Mouse (Mus musculus): ENCODE results near the gene Mfrp. TPM values are rescaled to one million over a fixed set of nuclear protein-coding genes. Genes with fewer than 3 reads are reported as not detected.

Gene Mfrp
- polyA plus RNA-seq, 1 experiment from 2014 or later = not detected

DNA sequence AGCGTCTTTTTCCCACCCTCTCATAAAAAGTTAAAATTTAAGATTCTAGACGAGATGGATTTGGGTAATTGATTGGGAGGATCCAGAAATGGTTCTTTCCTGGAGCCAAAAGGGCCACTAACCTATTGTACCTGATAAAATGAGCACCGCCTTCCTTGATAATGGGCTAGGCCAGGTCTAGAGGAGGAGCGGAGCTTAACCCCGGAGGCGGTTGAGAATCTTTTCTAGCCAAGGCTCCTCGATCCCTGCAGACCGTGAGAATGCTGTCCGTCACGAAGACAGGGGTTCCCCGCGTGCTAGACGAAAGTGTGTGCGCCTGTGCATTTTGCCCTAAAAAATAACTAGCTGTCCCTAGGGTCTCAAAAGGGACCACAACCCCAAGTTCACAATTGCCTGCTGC, 17.3 kb upstream of the Mfrp start:
- 3% methylated on average over 13 of the region's 14 CpGs for WGBS (ENCODE audit: missing documents)
- no peaks in the 10 kb centered on the region for H3K79me2 ChIP-seq (ENCODE audit: inconsistent target)
- H3K4me3 ChIP-seq (ENCODE audit: inconsistent target) = peak overlapping the region; percentile 19; the same call in 1 of the 2 replicates
- no peak overlapping the region for H3K27ac ChIP-seq
- no peaks in the 10 kb centered on the region for H3K36me3 ChIP-seq (ENCODE audit: inconsistent target)

GRCm38 (mm10) chr9:44084659-44085229, 16.8 kb upstream of the Mfrp start:
- H3K27ac ChIP-seq = no peak overlapping the region
- no peaks in the 10 kb centered on the region for H3K36me3 ChIP-seq (ENCODE audit: inconsistent target)
- WGBS (ENCODE audit: missing documents) = 1% methylated on average over 51 of the region's 62 CpGs
- peak overlapping the region; percentile 19 for H3K4me3 ChIP-seq (ENCODE audit: inconsistent target)
- H3K79me2 ChIP-seq (ENCODE audit: inconsistent target) = no peaks in the 10 kb centered on the region

GRCm38 (mm10) chr9:44085276-44085675, 16.3 kb upstream of the Mfrp start:
- WGBS (ENCODE audit: missing documents) = 22% methylated on average over 10 of the region's 10 CpGs
- H3K36me3 ChIP-seq (ENCODE audit: inconsistent target) = no peaks in the 10 kb centered on the region
- H3K27ac ChIP-seq = no peak overlapping the region
- no peaks in the 10 kb centered on the region for H3K79me2 ChIP-seq (ENCODE audit: inconsistent target)
- peak overlapping the region; percentile 6; the same call in 1 of the 2 replicates for H3K4me3 ChIP-seq (ENCODE audit: inconsistent target)

- Histone ChIP-seq H3K4me3 (ENCODE audit: inconsistent target) (no peak overlapping the region), H3K36me3 (ENCODE audit: inconsistent target) (no peaks in the 10 kb centered on the region)
These were observed 15.5 kb upstream of the Mfrp start for GRCm38 (mm10) chr9:44085741-44086665.

GRCm38 (mm10) chr9:44086960-44087359, 14.6 kb upstream of the Mfrp start:
- H3K36me3 ChIP-seq (ENCODE audit: inconsistent target) = peaks cover 2% of the 10 kb centered on the region; the same call in 1 of the 2 replicates
- 94% methylated on average over 10 of the region's 10 CpGs for WGBS (ENCODE audit: missing documents)
- H3K27ac ChIP-seq = no peak overlapping the region
- H3K79me2 ChIP-seq (ENCODE audit: inconsistent target) = no peaks in the 10 kb centered on the region
- no peak overlapping the region for H3K4me3 ChIP-seq (ENCODE audit: inconsistent target)

More at GRCm38 (mm10) chr9:44085741-44086665, 15.5 kb upstream of the Mfrp start:
- WGBS (ENCODE audit: missing documents) = 94% methylated on average over 15 of the region's 15 CpGs
- Histone ChIP-seq H3K27ac (no peak overlapping the region), H3K79me2 (ENCODE audit: inconsistent target) (no peaks in the 10 kb centered on the region)

DNA sequence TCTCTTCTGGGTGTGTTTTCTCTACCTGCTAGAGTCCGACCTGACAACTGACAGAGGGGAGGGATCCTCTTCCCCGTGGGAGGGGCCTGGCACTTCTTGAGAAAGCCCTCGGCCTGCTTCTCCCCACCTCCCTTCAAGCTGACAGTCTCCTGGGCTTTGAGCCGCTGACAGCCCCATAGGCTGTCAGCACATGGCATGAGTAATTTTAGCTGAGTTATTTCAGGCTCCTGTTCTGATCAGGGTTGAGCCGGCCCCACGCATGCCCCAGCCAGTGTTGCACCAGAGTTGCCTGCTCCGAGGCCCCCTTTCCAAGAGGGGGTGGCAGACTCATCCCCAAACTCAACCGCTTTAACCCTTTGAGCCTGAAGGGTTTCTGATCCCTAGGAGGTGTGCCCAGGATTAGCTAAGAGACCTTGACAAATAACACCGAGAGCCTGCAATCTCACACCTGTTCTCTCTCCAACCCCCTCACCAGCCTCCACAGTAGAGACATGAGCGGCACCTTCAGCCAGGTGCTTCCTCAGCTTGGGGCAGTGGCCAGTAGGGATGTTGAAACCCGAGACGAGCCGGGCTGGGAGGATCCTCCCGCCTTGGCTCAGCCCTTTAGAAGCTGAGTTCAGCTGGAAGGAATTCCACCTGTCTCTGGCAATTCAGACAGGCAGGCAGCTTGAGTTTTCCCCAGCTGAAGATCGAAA, 13.6 kb upstream of the Mfrp start:
- no peaks in the 10 kb centered on the region for H3K79me2 ChIP-seq (ENCODE audit: inconsistent target)
- H3K36me3 ChIP-seq (ENCODE audit: inconsistent target) = peaks cover 7% of the 10 kb centered on the region; the same call in 1 of the 2 replicates
- H3K4me3 ChIP-seq (ENCODE audit: inconsistent target) = no peak overlapping the region
- 24% methylated on average over 15 of the region's 15 CpGs for WGBS (ENCODE audit: missing documents)
- H3K27ac ChIP-seq = peak overlapping the region; percentile 89

GRCm38 (mm10) chr9:44088877-44089608, 12.5 kb upstream of the Mfrp start:
- H3K36me3 ChIP-seq (ENCODE audit: inconsistent target) = peaks cover 7% of the 10 kb centered on the region; the same call in 1 of the 2 replicates
- H3K79me2 ChIP-seq (ENCODE audit: inconsistent target) = no peaks in the 10 kb centered on the region
- H3K27ac ChIP-seq = peak overlapping the region; percentile 89
- 2% methylated on average over 12 of the region's 12 CpGs for WGBS (ENCODE audit: missing documents)
- H3K4me3 ChIP-seq (ENCODE audit: inconsistent target) = no peak overlapping the region; the same call in 1 of the 2 replicates

DNA sequence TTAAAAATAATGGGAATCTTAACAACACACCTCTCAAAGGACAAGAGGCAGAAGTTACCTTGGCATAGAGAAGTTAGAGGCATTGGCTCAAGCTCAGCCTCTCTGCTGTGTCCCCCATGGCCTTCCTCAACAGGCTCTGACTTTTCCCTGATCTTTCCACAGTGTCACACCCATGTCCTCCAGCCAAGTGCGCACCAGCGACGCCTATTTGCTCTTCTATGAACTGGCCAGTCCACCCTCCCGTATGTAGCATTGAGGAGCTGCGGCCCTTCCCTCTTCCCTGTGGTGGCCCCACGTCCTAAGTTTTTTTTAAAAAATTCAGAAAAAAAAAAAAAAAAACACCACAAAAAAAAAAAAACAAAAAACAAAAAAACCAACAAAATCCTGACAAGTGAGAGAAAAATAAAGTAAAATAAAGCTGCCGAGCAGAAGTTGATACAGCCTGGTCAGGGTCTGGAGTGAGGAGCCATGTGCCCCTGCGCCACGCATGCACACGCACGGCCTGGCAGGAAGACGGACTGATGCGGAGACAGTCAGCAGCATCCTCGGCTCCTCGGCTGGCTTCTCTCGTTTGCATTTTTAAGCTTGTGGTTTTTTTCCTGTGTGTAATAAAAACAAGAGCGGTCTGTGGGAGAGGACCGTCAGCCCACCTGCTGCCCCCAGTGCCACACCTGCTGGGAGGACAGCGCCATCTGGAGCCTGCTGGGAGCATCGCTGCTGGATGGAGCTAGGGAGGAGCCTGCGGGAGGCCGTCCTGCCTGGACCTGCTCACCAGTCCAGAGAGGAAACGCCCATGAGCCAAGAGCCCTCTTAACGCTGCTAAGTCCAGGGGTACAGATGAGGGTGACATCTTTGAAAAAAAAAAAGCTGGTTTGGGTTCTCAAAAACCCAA, 7.7 kb upstream of the Mfrp start:
- Histone ChIP-seq H3K27ac (no peak overlapping the region), H3K79me2 (ENCODE audit: inconsistent target) (no peaks in the 10 kb centered on the region), H3K36me3 (ENCODE audit: inconsistent target) (peaks cover 7% of the 10 kb centered on the region; the same call in 1 of the 2 replicates), H3K4me3 (ENCODE audit: inconsistent target) (no peak overlapping the region)
- WGBS (ENCODE audit: missing documents) = 50% methylated on average over 19 of the region's 24 CpGs

GRCm38 (mm10) chr9:44094737-44095136, 6.8 kb upstream of the Mfrp start:
- H3K4me3 ChIP-seq (ENCODE audit: inconsistent target) = no peak overlapping the region
- H3K79me2 ChIP-seq (ENCODE audit: inconsistent target) = no peaks in the 10 kb centered on the region
- no peak overlapping the region for H3K27ac ChIP-seq
- peaks cover 7% of the 10 kb centered on the region; the same call in 1 of the 2 replicates for H3K36me3 ChIP-seq (ENCODE audit: inconsistent target)
- WGBS (ENCODE audit: missing documents) = 29% methylated on average over 3 of the region's 3 CpGs

DNA sequence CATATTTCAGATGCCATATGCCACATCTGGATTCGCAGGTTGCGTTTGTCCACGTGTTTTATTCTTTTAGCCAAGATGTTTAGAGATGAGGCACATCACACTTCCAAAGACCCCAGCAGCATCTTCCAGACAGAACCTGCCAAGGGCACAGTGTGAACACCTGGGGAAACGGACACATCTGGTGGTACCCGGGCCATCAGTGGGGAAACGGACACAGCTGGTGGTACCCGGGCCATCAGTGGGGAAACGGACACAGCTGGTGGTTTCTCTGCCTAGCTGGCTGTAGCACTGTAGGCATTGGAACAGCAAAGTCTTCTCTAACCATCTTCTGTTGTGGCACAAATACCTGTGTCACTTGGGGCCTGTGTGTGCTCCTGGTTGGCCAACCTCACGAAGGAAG, 5.7 kb upstream of the Mfrp start:
- WGBS (ENCODE audit: missing documents) = 93% methylated on average over 9 of the region's 9 CpGs

DNA sequence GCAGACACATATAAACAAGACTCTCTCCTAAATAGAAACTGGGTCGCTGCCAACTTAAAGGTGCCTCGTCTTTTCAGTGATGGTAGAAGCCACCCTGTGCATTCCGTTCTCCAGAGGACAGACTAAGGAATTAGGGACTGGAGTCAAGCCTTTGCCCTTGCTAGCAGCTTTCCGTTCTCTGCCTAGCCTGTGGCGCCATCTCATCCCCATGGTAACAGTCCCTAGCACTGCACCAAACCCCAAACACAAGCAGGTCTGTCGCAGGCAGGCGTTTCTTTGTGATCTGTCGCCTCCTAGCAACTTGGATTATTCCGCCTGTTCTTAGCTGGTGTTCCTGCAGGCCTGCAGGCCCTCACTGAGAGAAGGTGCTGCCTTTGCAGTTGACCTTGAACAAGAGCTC, 5.0 kb upstream of the Mfrp start:
- Histone ChIP-seq H3K4me3 (ENCODE audit: inconsistent target) (no peak overlapping the region), H3K27ac (no peak overlapping the region), H3K79me2 (ENCODE audit: inconsistent target) (no peaks in the 10 kb centered on the region), H3K36me3 (ENCODE audit: inconsistent target) (peaks cover 7% of the 10 kb centered on the region; the same call in 1 of the 2 replicates)
- WGBS (ENCODE audit: missing documents) = 90% methylated on average over 9 of the region's 9 CpGs

More for the DNA sequence above, 5.7 kb upstream of the Mfrp start:
- peaks cover 7% of the 10 kb centered on the region; the same call in 1 of the 2 replicates for H3K36me3 ChIP-seq (ENCODE audit: inconsistent target)
- no peak overlapping the region for H3K27ac ChIP-seq
- H3K79me2 ChIP-seq (ENCODE audit: inconsistent target) = no peaks in the 10 kb centered on the region
- no peak overlapping the region for H3K4me3 ChIP-seq (ENCODE audit: inconsistent target)

GRCm38 (mm10) chr9:44104881-44105280, 3.4 kb downstream of the Mfrp start:
- Histone ChIP-seq H3K27ac (no peak overlapping the region), H3K79me2 (ENCODE audit: inconsistent target) (peaks cover 35% of the 10 kb centered on the region), H3K36me3 (ENCODE audit: inconsistent target) (no peaks in the 10 kb centered on the region), H3K4me3 (ENCODE audit: inconsistent target) (no peak overlapping the region)
- 89% methylated on average over 7 of the region's 7 CpGs for WGBS (ENCODE audit: missing documents)

- no peak overlapping the region for H3K4me3 ChIP-seq (ENCODE audit: inconsistent target)
- no peak overlapping the region for H3K27ac ChIP-seq
- H3K36me3 ChIP-seq (ENCODE audit: inconsistent target) = no peaks in the 10 kb centered on the region
- peaks cover 43% of the 10 kb centered on the region for H3K79me2 ChIP-seq (ENCODE audit: inconsistent target)
- 89% methylated on average over 10 of the region's 10 CpGs for WGBS (ENCODE audit: missing documents)
These were observed 4.3 kb downstream of the Mfrp start for GRCm38 (mm10) chr9:44105781-44106180.
